Mouse (Mus musculus): ENCODE results near the gene Foxf2. TPM values are rescaled to one million over a fixed set of nuclear protein-coding genes. Genes with fewer than 3 reads are reported as not detected.
A peak's percentile ranks its signal among the peaks of the same experiment; 100 is the strongest.

Gene Foxf2
- polyA plus RNA-seq (2016; fragmentation: Nextera tagmentation; extraction: Ambion mirVana), result 5.7 and 11.8 TPM in 2 replicates

- under 1% methylated on average over 74 of the region's 74 CpGs for WGBS
- Histone ChIP-seq H3K4me1 (replicated peaks) (peaks cover 52% of the 10 kb centered on the region), H3K27ac (peak within 1 kb of the TSS; percentile 78), H3K27me3 (ENCODE audit: insufficient read depth, poor library complexity, severe bottlenecking) (peaks cover 100% of the 10 kb centered on the region), H3K9me3 (no peaks in the 10 kb centered on the region), H3K4me3 (peak within 1 kb of the TSS; percentile 59), H3K36me3 (no peaks in the 10 kb centered on the region)
- DNase-seq (ENCODE audit: low spot score), result peak; percentile 62
These were observed at the start of gene Foxf2 for GRCm38 (mm10) chr13:31625333-31626101. Gene Foxf2 (plus strand): TSS chr13:31625816.

GRCm38 (mm10) chr13:31576696-31577095 lies 48.9 kb upstream of the Foxf2 start:
- H3K36me3 ChIP-seq, result no peaks in the 10 kb centered on the region
- H3K4me1 ChIP-seq (replicated peaks), result peaks cover 17% of the 10 kb centered on the region
- H3K9me3 ChIP-seq, result no peaks in the 10 kb centered on the region
- no peak for DNase-seq (ENCODE audit: low spot score)
- no peak overlapping the region for H3K4me3 ChIP-seq
- H3K27me3 ChIP-seq (ENCODE audit: insufficient read depth, poor library complexity, severe bottlenecking), result no peaks in the 10 kb centered on the region; the same call in 1 of the 2 replicates
- 67% methylated on average over 4 of the region's 4 CpGs for WGBS
- no peak overlapping the region for H3K27ac ChIP-seq

GRCm38 (mm10) chr13:31577576-31577975 lies 48.0 kb upstream of the Foxf2 start:
- H3K9me3 ChIP-seq, result no peaks in the 10 kb centered on the region
- H3K27ac ChIP-seq, result peak overlapping the region; percentile 62; the same call in 1 of the 2 replicates
- peak; percentile 21 for DNase-seq (ENCODE audit: low spot score)
- no peaks in the 10 kb centered on the region; the same call in 1 of the 2 replicates for H3K27me3 ChIP-seq (ENCODE audit: insufficient read depth, poor library complexity, severe bottlenecking)
- no peaks in the 10 kb centered on the region for H3K36me3 ChIP-seq
- peaks cover 17% of the 10 kb centered on the region for H3K4me1 ChIP-seq (replicated peaks)
- WGBS, result 32% methylated on average over 6 of the region's 6 CpGs
- H3K4me3 ChIP-seq, result no peak overlapping the region

- DNase-seq (ENCODE audit: low spot score), result no peak
These were observed 47.2 kb upstream of the Foxf2 start for GRCm38 (mm10) chr13:31578389-31578788.

GRCm38 (mm10) chr13:31579866-31580265 lies 45.8 kb upstream of the Foxf2 start:
- no peaks in the 10 kb centered on the region for H3K36me3 ChIP-seq
- H3K9me3 ChIP-seq, result no peaks in the 10 kb centered on the region
- no peak overlapping the region for H3K27ac ChIP-seq
- no peaks in the 10 kb centered on the region; the same call in 1 of the 2 replicates for H3K27me3 ChIP-seq (ENCODE audit: insufficient read depth, poor library complexity, severe bottlenecking)
- H3K4me1 ChIP-seq (replicated peaks), result peaks cover 17% of the 10 kb centered on the region
- H3K4me3 ChIP-seq, result no peak overlapping the region
- 61% methylated on average over 9 of the region's 9 CpGs for WGBS
- no peak for DNase-seq (ENCODE audit: low spot score)

More at GRCm38 (mm10) chr13:31578389-31578788, 47.2 kb upstream of the Foxf2 start:
- Histone ChIP-seq H3K27ac (no peak overlapping the region), H3K27me3 (ENCODE audit: insufficient read depth, poor library complexity, severe bottlenecking) (no peaks in the 10 kb centered on the region; the same call in 1 of the 2 replicates), H3K36me3 (no peaks in the 10 kb centered on the region), H3K4me1 (replicated peaks) (peaks cover 17% of the 10 kb centered on the region), H3K9me3 (no peaks in the 10 kb centered on the region), H3K4me3 (no peak overlapping the region)
- 62% methylated on average over 10 of the region's 10 CpGs for WGBS

- Histone ChIP-seq H3K9me3 (no peaks in the 10 kb centered on the region), H3K4me1 (replicated peaks) (no peaks in the 10 kb centered on the region), H3K27ac (no peak overlapping the region), H3K27me3 (ENCODE audit: insufficient read depth, poor library complexity, severe bottlenecking) (no peaks in the 10 kb centered on the region), H3K36me3 (no peaks in the 10 kb centered on the region), H3K4me3 (no peak overlapping the region)
- WGBS, result 80% methylated on average over 5 of the region's 5 CpGs
- DNase-seq (ENCODE audit: low spot score), result no peak
These were observed 38.3 kb upstream of the Foxf2 start for GRCm38 (mm10) chr13:31587341-31587740.

- 85% methylated on average over 5 of the region's 5 CpGs for WGBS
- no peaks in the 10 kb centered on the region for H3K27me3 ChIP-seq (ENCODE audit: insufficient read depth, poor library complexity, severe bottlenecking)
- H3K27ac ChIP-seq, result no peak overlapping the region
- H3K4me3 ChIP-seq, result no peak overlapping the region
- H3K9me3 ChIP-seq, result no peaks in the 10 kb centered on the region
- H3K36me3 ChIP-seq, result no peaks in the 10 kb centered on the region
- no peak for DNase-seq (ENCODE audit: low spot score)
- no peaks in the 10 kb centered on the region for H3K4me1 ChIP-seq (replicated peaks)
These were observed 26.0 kb upstream of the Foxf2 start for GRCm38 (mm10) chr13:31599576-31599975.

GRCm38 (mm10) chr13:31603964-31604363 lies 21.7 kb upstream of the Foxf2 start:
- H3K9me3 ChIP-seq, result no peaks in the 10 kb centered on the region
- DNase-seq (ENCODE audit: low spot score), result no peak
- WGBS, result 85% methylated on average over 6 of the region's 6 CpGs
- no peak overlapping the region for H3K27ac ChIP-seq
- H3K4me1 ChIP-seq (replicated peaks), result no peaks in the 10 kb centered on the region
- no peak overlapping the region for H3K4me3 ChIP-seq
- H3K36me3 ChIP-seq, result no peaks in the 10 kb centered on the region
- H3K27me3 ChIP-seq (ENCODE audit: insufficient read depth, poor library complexity, severe bottlenecking), result no peaks in the 10 kb centered on the region

GRCm38 (mm10) chr13:31614724-31615465 lies 10.7 kb upstream of the Foxf2 start:
- no peak overlapping the region for H3K27ac ChIP-seq
- H3K36me3 ChIP-seq, result no peaks in the 10 kb centered on the region
- no peaks in the 10 kb centered on the region for H3K9me3 ChIP-seq
- WGBS, result 1% methylated on average over 38 of the region's 38 CpGs
- peaks cover 23% of the 10 kb centered on the region for H3K4me1 ChIP-seq (replicated peaks)
- H3K4me3 ChIP-seq, result no peak overlapping the region
- peak; percentile 48 for DNase-seq (ENCODE audit: low spot score)
- H3K27me3 ChIP-seq (ENCODE audit: insufficient read depth, poor library complexity, severe bottlenecking), result peaks cover 98% of the 10 kb centered on the region

- Histone ChIP-seq H3K9me3 (no peaks in the 10 kb centered on the region), H3K4me3 (no peak overlapping the region), H3K4me1 (replicated peaks) (peaks cover 30% of the 10 kb centered on the region), H3K27me3 (ENCODE audit: insufficient read depth, poor library complexity, severe bottlenecking) (peaks cover 99% of the 10 kb centered on the region), H3K36me3 (no peaks in the 10 kb centered on the region), H3K27ac (no peak overlapping the region)
- peak; percentile 36 for DNase-seq (ENCODE audit: low spot score)
- 2% methylated on average over 17 of the region's 17 CpGs for WGBS
These were observed 10.0 kb upstream of the Foxf2 start for GRCm38 (mm10) chr13:31615561-31616165.

- H3K27me3 ChIP-seq (ENCODE audit: insufficient read depth, poor library complexity, severe bottlenecking), result peaks cover 100% of the 10 kb centered on the region
- peaks cover 33% of the 10 kb centered on the region for H3K4me1 ChIP-seq (replicated peaks)
- H3K4me3 ChIP-seq, result peak overlapping the region; percentile 43
- no peaks in the 10 kb centered on the region for H3K9me3 ChIP-seq
- DNase-seq (ENCODE audit: low spot score), result no peak
- H3K36me3 ChIP-seq, result no peaks in the 10 kb centered on the region
- 2% methylated on average over 12 of the region's 12 CpGs for WGBS
- no peak overlapping the region for H3K27ac ChIP-seq
These were observed 7.6 kb upstream of the Foxf2 start for GRCm38 (mm10) chr13:31618001-31618400.

GRCm38 (mm10) chr13:31618416-31618815 lies 7.2 kb upstream of the Foxf2 start:
- Histone ChIP-seq H3K27ac (no peak overlapping the region), H3K9me3 (no peaks in the 10 kb centered on the region), H3K27me3 (ENCODE audit: insufficient read depth, poor library complexity, severe bottlenecking) (peaks cover 100% of the 10 kb centered on the region), H3K36me3 (no peaks in the 10 kb centered on the region), H3K4me1 (replicated peaks) (peaks cover 33% of the 10 kb centered on the region), H3K4me3 (peak overlapping the region; percentile 43)
- peak; percentile 77 for DNase-seq (ENCODE audit: low spot score)
- under 1% methylated on average over 14 of the region's 14 CpGs for WGBS

Measured in hindbrain, embryonic 10.5 days (tissue).